Mouse (Mus musculus) activated CD4-positive, CD25-positive, alpha-beta regulatory T cell (primary cell): ENCODE measurements around the gene Olfr1079. TPM values are rescaled to one million over a fixed set of nuclear protein-coding genes. Genes with fewer than 3 reads are reported as not detected.

Experiments used
- polyA plus RNA-seq, 2 experiments: library from polyadenylated mRNA; unstranded; fragments of 100-300 nt; shearing (Covaris generic); gene quantifications; one replicate each; pipeline ENCODE4 v1.2.1; 2017

Gene Olfr1079
- polyA plus RNA-seq = not detected

DNA sequence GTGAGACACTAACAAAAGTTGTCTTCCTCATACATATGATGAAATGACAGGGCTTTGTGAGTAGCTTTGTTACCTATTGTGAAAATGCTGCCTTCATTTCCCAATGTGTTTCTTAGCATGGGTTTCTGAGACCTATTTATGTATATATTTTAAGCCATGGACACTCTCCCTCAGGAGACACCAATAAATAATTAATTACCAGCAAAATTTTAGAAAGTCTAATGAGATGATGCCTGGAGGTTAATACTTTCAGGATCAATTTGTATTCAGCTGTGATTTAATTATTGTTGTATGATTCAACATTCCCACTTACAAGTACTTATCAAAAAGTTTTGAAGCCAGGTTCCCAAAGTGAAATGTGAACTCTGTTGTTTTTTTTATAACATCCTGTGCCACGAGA lies at the start of gene Olfr1079:
Olfr1079 (minus strand) TSS at position 101 of the 400 bp plus-strand sequence.

DNA sequence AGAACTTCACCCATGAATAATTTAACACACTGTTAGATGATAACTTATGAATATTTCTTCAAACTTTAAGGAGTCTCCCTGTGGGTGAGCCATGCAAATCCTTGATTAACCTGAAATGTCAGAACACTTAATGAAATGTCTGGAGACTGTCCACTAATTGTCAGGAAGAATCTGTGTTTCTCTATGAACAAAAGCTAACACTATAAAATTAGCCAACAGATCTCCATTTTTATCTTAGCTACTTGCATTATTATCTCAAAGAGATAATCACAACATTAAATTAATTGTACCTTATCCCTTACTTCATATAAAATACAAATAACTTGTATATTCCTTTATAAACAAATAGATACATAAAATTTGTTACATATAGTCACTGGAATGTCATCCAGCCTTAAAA lies 15.9 kb upstream of the Olfr1079 start, which contains the start of gene Olfr1080:
Olfr1080 (minus strand) TSS at position 101 of the 400 bp plus-strand sequence.

DNA sequence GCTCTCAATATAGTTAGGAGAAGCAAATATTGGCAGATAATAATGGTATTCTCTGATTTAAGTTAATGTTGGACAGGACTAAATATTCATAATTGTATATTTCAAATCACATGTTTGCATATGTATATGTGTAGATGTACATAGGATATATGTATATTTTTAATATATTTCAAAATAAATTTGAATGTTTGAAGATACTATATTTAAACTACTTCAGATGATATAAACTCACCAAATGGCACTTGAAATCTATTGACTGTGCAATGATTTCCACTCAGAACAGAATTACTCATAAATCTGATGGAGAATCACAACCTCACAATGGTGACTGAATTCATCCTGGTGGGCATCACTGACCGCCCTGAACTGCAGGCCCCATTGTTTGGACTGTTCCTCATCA lies 34.1 kb downstream of the Olfr1079 start, which contains the start of gene Olfr1076:
Olfr1076 (plus strand) TSS at position 301 of the 400 bp plus-strand sequence.

DNA sequence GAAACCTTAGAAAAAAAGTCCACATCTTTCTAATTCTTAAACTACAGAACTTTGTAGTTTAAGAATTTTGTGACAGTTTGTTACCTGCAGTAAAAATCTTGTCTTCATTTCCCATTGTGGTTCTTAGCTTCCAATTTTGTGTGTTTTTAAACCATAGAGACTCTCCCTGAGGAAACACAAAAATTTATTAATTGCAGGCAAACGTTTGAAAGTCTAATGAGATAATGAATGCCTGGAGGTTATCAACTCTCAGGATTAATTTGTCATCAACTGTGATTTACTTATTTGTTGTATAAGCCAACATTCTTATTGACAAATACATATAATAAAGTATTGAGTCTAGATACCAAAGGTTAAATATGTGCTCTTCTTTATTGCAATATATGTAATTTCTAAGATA lies 55.0 kb downstream of the Olfr1079 start, which contains the start of gene Olfr228:
Olfr228 (minus strand) TSS at position 101 of the 400 bp plus-strand sequence.

Other genes starting within 250 kb of the Olfr1079 start
- not detected for gene Olfr1053, start 227.2 kb downstream of the Olfr1079 start, polyA plus RNA-seq
- gene Olfr1054, start 207.0 kb downstream of the Olfr1079 start, polyA plus RNA-seq = not detected
- gene Olfr1055, start 192.2 kb downstream of the Olfr1079 start, polyA plus RNA-seq = not detected
- not detected for gene Olfr1056, start 180.0 kb downstream of the Olfr1079 start, polyA plus RNA-seq
- not detected for gene Olfr1057, start 164.1 kb downstream of the Olfr1079 start, polyA plus RNA-seq
- under 1 TPM in 1 of 2 experiments, not detected in 1; 0.29 TPM for gene Olfr1058, start 153.9 kb downstream of the Olfr1079 start, polyA plus RNA-seq
- gene Olfr1061, start 128.4 kb downstream of the Olfr1079 start, polyA plus RNA-seq = not detected
- gene Olfr1062, start 115.7 kb downstream of the Olfr1079 start, polyA plus RNA-seq = not detected
- under 1 TPM in 1 of 2 experiments, not detected in 1; 0.34 TPM for gene Olfr1065, start 91.9 kb downstream of the Olfr1079 start, polyA plus RNA-seq
- gene Olfr1066, start 86.2 kb downstream of the Olfr1079 start, polyA plus RNA-seq = not detected
- gene Olfr228, start 55.1 kb downstream of the Olfr1079 start, polyA plus RNA-seq = not detected
- gene Olfr1076, start 34.0 kb downstream of the Olfr1079 start, polyA plus RNA-seq = not detected
- gene Olfr1080, start 15.8 kb upstream of the Olfr1079 start, polyA plus RNA-seq = not detected
- gene Olfr1082, start 56.5 kb upstream of the Olfr1079 start, polyA plus RNA-seq = not detected
- gene Olfr1084, start 97.2 kb upstream of the Olfr1079 start, polyA plus RNA-seq = not detected
- gene Olfr1085, start 119.5 kb upstream of the Olfr1079 start, polyA plus RNA-seq = not detected
- not detected for gene Olfr1086, start 137.6 kb upstream of the Olfr1079 start, polyA plus RNA-seq
- not detected for gene Olfr1087, start 155.9 kb upstream of the Olfr1079 start, polyA plus RNA-seq
- gene Olfr1089, start 191.2 kb upstream of the Olfr1079 start, polyA plus RNA-seq = not detected
- under 1 TPM in 1 of 2 experiments, not detected in 1; 0.56 TPM for gene Olfr1090, start 216.5 kb upstream of the Olfr1079 start, polyA plus RNA-seq
- not detected for gene Olfr1093, start 240.0 kb upstream of the Olfr1079 start, polyA plus RNA-seq